Mouse (Mus musculus) lung, adult 2 months (tissue): ENCODE results near the gene Ap2m1.

Experiments used
- CTCF ChIP-seq: fragments of 200-500 bp; IDR thresholded peaks from 2 replicates; pipeline ENCODE4 v1.5.1; 2011; ENCODE audit warnings: mild to moderate bottlenecking, low read length, control low read depth; ENCODE audit not compliant: insufficient read depth
- POLR2A ChIP-seq: fragments of 200-500 bp; IDR thresholded peaks from 2 replicates; pipeline ENCODE4 v1.6.1; 2011; ENCODE audit warnings: low read depth, mild to moderate bottlenecking, control low read depth, low read length, borderline replicate concordance; ENCODE audit errors: extremely low read depth

- TF ChIP-seq CTCF = no peak
- no peak for TF ChIP-seq POLR2A
Observed at GRCm38 (mm10) chr16:20549161-20549560, 13.9 kb downstream of the Ap2m1 start.
